In the genomic region with DNA sequence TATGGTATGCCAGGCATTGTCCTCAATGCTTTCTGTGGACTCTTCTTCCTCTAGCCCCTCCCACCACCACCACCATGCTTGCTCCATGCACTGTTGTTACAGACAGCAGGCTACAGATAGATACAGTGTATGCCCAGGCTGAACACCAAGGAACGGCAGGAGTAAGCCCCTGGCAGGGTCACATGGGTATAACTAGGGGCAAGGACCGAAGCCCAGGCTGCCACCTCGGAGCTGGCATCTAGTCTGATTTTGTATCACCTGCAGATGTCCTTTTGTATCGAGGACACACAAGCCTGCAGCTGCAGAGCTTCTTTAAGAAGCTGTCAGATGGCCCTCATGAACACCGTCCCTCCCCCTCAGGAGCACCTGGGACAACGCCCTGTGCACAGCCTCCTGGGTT, we compare ENCODE assay signal across 16 mouse cellular contexts. TPM values are rescaled to one million over a fixed set of nuclear protein-coding genes. Genes with fewer than 3 reads are reported as not detected.
DNase-seq lines count a peak whose midpoint lies in the region; ATAC-seq and TF ChIP-seq lines count a peak whose summit lies in the region.
"Had no signal": no experiment of that assay in that cellular context is flagged by ENCODE, and none has a peak within 500 bp of the region (broad histone marks: within the 10 kb centered on the region; RNA-seq: fewer than 3 reads in every experiment).

No protein-coding gene starts in this region.

- H3K4me3 ChIP-seq in forebrain, embryonic 14.5 days (ENCODE audit: low read depth, low read length) = no peak overlapping the region
- no peak overlapping the region for H3K4me3 ChIP-seq in forebrain, postnatal 0 days (ENCODE audit: low read depth, low read length)
- no peak overlapping the region for H3K4me3 ChIP-seq in hindbrain, embryonic 12.5 days
- no peak overlapping the region for H3K4me3 ChIP-seq in limb, embryonic 14.5 days (replicated peaks; ENCODE audit: low read length)
- H3K4me3 ChIP-seq in thymus, adult 2 months (ENCODE audit: control insufficient read depth, insufficient read depth, low read length) = no peak overlapping the region
- H3K4me3 ChIP-seq: erythroblast, embryonic 14.5 days; heart, embryonic 10.5 days; liver, embryonic 13.5 days; lung, embryonic 15.5 days had no signal

- no peak for ATAC-seq in forebrain, embryonic 14.5 days
- ATAC-seq in forebrain, postnatal 0 days = no peak
- ATAC-seq in hindbrain, embryonic 12.5 days (ENCODE audit: low FRiP score) = no peak; the same call in 1 of the 2 replicates
- no peak for ATAC-seq in limb, embryonic 14.5 days (ENCODE audit: low FRiP score, low read depth)

- 0 out of 2 replicates have a peak, but pooled peaks cover 4% of the 10 kb centered on the region for H3K4me1 ChIP-seq in forebrain, embryonic 14.5 days (ENCODE audit: control insufficient read depth, insufficient read depth, low read length)
- no peaks in the 10 kb centered on the region for H3K4me1 ChIP-seq in forebrain, postnatal 0 days (ENCODE audit: insufficient read depth)
- H3K4me1 ChIP-seq in hindbrain, embryonic 12.5 days = peaks cover 4% of the 10 kb centered on the region
- H3K4me1 ChIP-seq in limb, embryonic 14.5 days (ENCODE audit: control insufficient read depth, insufficient read depth, low read length) = peaks cover 6% of the 10 kb centered on the region
- peaks cover 30% of the 10 kb centered on the region for H3K4me1 ChIP-seq in thymus, adult 2 months (replicated peaks; ENCODE audit: control insufficient read depth, insufficient read depth, low read length)
- H3K4me1 ChIP-seq: lung, embryonic 15.5 days had no signal

- TF ChIP-seq CTCF in forebrain, postnatal 0 days (IDR thresholded peaks at IDR 0.05; ENCODE audit: low read depth) = no peak
- TF ChIP-seq CTCF in thymus, adult 2 months (IDR thresholded peaks at IDR 0.05; ENCODE audit: borderline replicate concordance, control insufficient read depth, extremely low read depth, insufficient read depth, low read length, poor library complexity) = no peak

- H3K9me3 ChIP-seq in forebrain, embryonic 14.5 days (replicated peaks; ENCODE audit: control insufficient read depth, low read length) = no peaks in the 10 kb centered on the region
- no peaks in the 10 kb centered on the region for H3K9me3 ChIP-seq in forebrain, postnatal 0 days (ENCODE audit: low read length)
- no peaks in the 10 kb centered on the region for H3K9me3 ChIP-seq in hindbrain, embryonic 12.5 days (replicated peaks)
- no peaks in the 10 kb centered on the region for H3K9me3 ChIP-seq in limb, embryonic 14.5 days (ENCODE audit: control insufficient read depth, low read length)
- H3K9me3 ChIP-seq: heart, embryonic 10.5 days; liver, embryonic 13.5 days; lung, embryonic 15.5 days had no signal

- H3K9ac ChIP-seq in forebrain, embryonic 14.5 days (ENCODE audit: low read length) = 0 out of 2 replicates have a peak overlapping the region, but pooled peaks have one; percentile 21
- H3K9ac ChIP-seq in forebrain, postnatal 0 days = no peak overlapping the region
- no peak overlapping the region; the same call in 1 of the 2 replicates for H3K9ac ChIP-seq in hindbrain, embryonic 12.5 days
- no peak overlapping the region for H3K9ac ChIP-seq in limb, embryonic 14.5 days (ENCODE audit: low read depth, low read length, severe bottlenecking)
- H3K9ac ChIP-seq: liver, embryonic 13.5 days; lung, embryonic 15.5 days had no signal

- no peaks in the 10 kb centered on the region for H3K27me3 ChIP-seq in forebrain, embryonic 14.5 days (replicated peaks; ENCODE audit: control insufficient read depth, insufficient read depth, low read length)
- no peaks in the 10 kb centered on the region for H3K27me3 ChIP-seq in forebrain, postnatal 0 days (ENCODE audit: insufficient read depth, low read length)
- no peaks in the 10 kb centered on the region for H3K27me3 ChIP-seq in hindbrain, embryonic 12.5 days
- H3K27me3 ChIP-seq in limb, embryonic 14.5 days (ENCODE audit: control insufficient read depth, insufficient read depth, low read length) = no peaks in the 10 kb centered on the region
- H3K27me3 ChIP-seq in thymus, adult 2 months (ENCODE audit: control insufficient read depth, insufficient read depth, low read length) = no peaks in the 10 kb centered on the region
- H3K27me3 ChIP-seq: liver, embryonic 13.5 days; lung, embryonic 15.5 days had no signal

- TF ChIP-seq POLR2A in limb, embryonic 14.5 days (IDR thresholded peaks at IDR 0.05; ENCODE audit: borderline replicate concordance, extremely low read depth, insufficient read depth, insufficient read length) = no peak
- TF ChIP-seq POLR2A in thymus, adult 2 months (IDR thresholded peaks at IDR 0.05; ENCODE audit: control insufficient read depth, extremely low read depth, insufficient read depth, low read length, poor library complexity) = no peak

- peaks cover 7% of the 10 kb centered on the region; the same call in 1 of the 2 replicates for H3K36me3 ChIP-seq in forebrain, embryonic 14.5 days (ENCODE audit: control insufficient read depth, insufficient read depth, low read length)
- H3K36me3 ChIP-seq in forebrain, postnatal 0 days (ENCODE audit: insufficient read depth) = no peaks in the 10 kb centered on the region
- H3K36me3 ChIP-seq in hindbrain, embryonic 12.5 days = no peaks in the 10 kb centered on the region
- no peaks in the 10 kb centered on the region for H3K36me3 ChIP-seq in limb, embryonic 14.5 days (ENCODE audit: control insufficient read depth, insufficient read depth, low read length)
- no peaks in the 10 kb centered on the region for H3K36me3 ChIP-seq in thymus, adult 2 months (ENCODE audit: control insufficient read depth, insufficient read depth, low read length)
- H3K36me3 ChIP-seq: heart, embryonic 10.5 days; liver, embryonic 13.5 days; lung, embryonic 15.5 days had no signal

- 73% methylated on average over 6 of the region's 6 CpGs for WGBS in forebrain, embryonic 14.5 days
- 70% methylated on average over 6 of the region's 6 CpGs for WGBS in forebrain, postnatal 0 days
- WGBS in hindbrain, embryonic 12.5 days = 75% methylated on average over 6 of the region's 6 CpGs
- 74% methylated on average over 6 of the region's 6 CpGs for WGBS in limb, embryonic 14.5 days
- WGBS in thymus, adult 2 months = 14% methylated on average over 6 of the region's 6 CpGs

- no peak for DNase-seq in forebrain, embryonic 14.5 days (ENCODE audit: low spot score)
- DNase-seq in forebrain, postnatal 0 days = no peak
- DNase-seq in limb, embryonic 14.5 days (ENCODE audit: low spot score) = no peak
- peak; percentile 77 for DNase-seq in thymus, adult 2 months
- DNase-seq in layer of hippocampus, adult 11-12 months (ENCODE audit: low spot score) = no peak
- no peak for DNase-seq in left cerebral cortex, postnatal 25 days (ENCODE audit: low spot score in 2 of 2)
- DNase-seq in right cerebral cortex, postnatal 14 days = no peak
- DNase-seq: adrenal gland, adult 2 months; cerebellum, postnatal 25 days; gastrocnemius, postnatal 36 days; heart, postnatal 14 days; liver, embryonic 13.5 days had no signal

- no peak overlapping the region for H3K4me2 ChIP-seq in forebrain, embryonic 14.5 days (ENCODE audit: low read length)
- no peak overlapping the region for H3K4me2 ChIP-seq in forebrain, postnatal 0 days (ENCODE audit: low read depth)
- H3K4me2 ChIP-seq in hindbrain, embryonic 12.5 days (replicated peaks) = no peak overlapping the region
- H3K4me2 ChIP-seq in limb, embryonic 14.5 days (replicated peaks; ENCODE audit: low read depth, low read length, severe bottlenecking) = no peak overlapping the region
- H3K4me2 ChIP-seq: liver, embryonic 13.5 days; lung, embryonic 15.5 days had no signal

- intact Hi-C loops in left cerebral cortex, postnatal 25 days (cut with DNase I) = no loop called here

- H3K27ac ChIP-seq in forebrain, embryonic 14.5 days (ENCODE audit: low read depth, low read length) = no peak overlapping the region
- no peak overlapping the region for H3K27ac ChIP-seq in forebrain, postnatal 0 days (ENCODE audit: low read depth, low read length)
- 0 out of 2 replicates have a peak overlapping the region, but pooled peaks have one; percentile 12 for H3K27ac ChIP-seq in hindbrain, embryonic 12.5 days
- H3K27ac ChIP-seq in limb, embryonic 14.5 days (replicated peaks; ENCODE audit: low read depth, low read length) = 0 out of 2 replicates have a peak overlapping the region, but pooled peaks have one; percentile 13
- H3K27ac ChIP-seq in thymus, adult 2 months (ENCODE audit: control insufficient read depth, insufficient read depth, low read length) = peak overlapping the region; percentile 86
- H3K27ac ChIP-seq: heart, embryonic 10.5 days; liver, embryonic 13.5 days; lung, embryonic 15.5 days had no signal

RNA-seq across cellular contexts. Expression of a gene that starts 52.8 kb away (rescaled TPM):
- 110 and 138 TPM in 2 replicates for polyA plus RNA-seq in forebrain, embryonic 14.5 days (2014; fragmentation: Nextera tagmentation; extraction: Ambion mirVana)
- 103 and 105 TPM in 2 replicates for total RNA-seq in forebrain, postnatal 0 days (2014; rRNA removed)
- 108 and 122 TPM in 2 replicates for polyA plus RNA-seq in forebrain, postnatal 0 days (2015; fragmentation: Nextera tagmentation; extraction: Ambion mirVana)
- 162 and 169 TPM in 2 replicates for polyA plus RNA-seq in hindbrain, embryonic 12.5 days (2016; fragmentation: Nextera tagmentation; extraction: Ambion mirVana)
- polyA plus RNA-seq in limb, embryonic 14.5 days (2012; rRNA removed) = 49.7 and 86.0 TPM in 2 replicates
- 94.8 and 104 TPM in 2 replicates for polyA plus RNA-seq in limb, embryonic 14.5 days (2014; fragmentation: Nextera tagmentation; extraction: Ambion mirVana)
- polyA plus RNA-seq in thymus, adult 2 months (2012; rRNA removed) = 11.6 and 12.4 TPM in 2 replicates
- total RNA-seq in left cerebral cortex, postnatal 25 days (2021) = 10 to 100 TPM; 31.8 to 33.0 TPM

Comparison
In these comparisons a context has a peak if more than half of its experiments do, and no peak if none do; other contexts are left out.
1. H3K27ac ChIP-seq: peak in hindbrain, embryonic 12.5 days (single experiment), limb, embryonic 14.5 days (single experiment) and thymus, adult 2 months (single experiment); none in forebrain, embryonic 14.5 days (single experiment) and forebrain, postnatal 0 days (single experiment).